In the genomic region with DNA sequence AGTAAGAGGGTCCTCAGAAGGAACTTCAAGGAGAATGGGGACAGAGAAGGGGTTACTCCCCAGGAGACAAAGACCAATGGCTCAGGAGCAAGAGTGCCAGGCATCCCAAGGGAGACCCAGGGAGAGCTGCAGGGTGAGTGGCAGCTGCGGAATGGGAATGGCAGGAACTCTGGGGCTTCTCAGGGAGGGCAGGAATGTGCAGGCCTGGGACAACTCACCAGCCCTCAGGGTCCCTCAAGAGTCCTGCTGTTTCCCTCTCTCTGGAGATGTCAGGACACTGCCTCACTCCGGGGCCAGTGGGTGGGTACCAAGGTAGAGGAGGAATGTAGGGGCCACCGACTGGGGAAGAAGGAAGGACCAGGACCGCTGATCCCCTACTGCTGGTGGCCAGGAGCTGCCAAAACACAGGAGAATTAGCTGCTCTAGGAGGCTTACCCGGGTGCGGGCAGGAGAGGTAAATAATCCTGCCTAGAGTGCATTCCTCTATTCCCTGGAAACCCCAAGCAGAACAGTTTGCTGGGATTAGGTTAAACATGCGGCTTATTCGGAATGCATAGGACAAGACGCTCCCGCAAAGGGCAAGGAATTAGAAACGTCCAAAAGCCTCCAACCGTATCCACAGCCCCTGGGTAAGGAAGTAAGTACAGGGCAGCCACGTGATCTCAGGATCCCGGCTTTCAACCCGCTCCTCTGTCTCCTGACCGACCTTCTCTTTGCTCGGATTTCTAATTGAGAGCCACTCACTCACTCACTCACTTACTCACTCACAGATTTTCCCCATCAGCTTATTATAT, we compare ENCODE assay signal across 8 mouse cellular contexts. TPM values are rescaled to one million over a fixed set of nuclear protein-coding genes. Genes with fewer than 3 reads are reported as not detected.
DNase-seq lines count a peak whose midpoint lies in the region; ATAC-seq lines count a peak whose summit lies in the region.

No protein-coding gene starts in this region.

- 0 out of 2 replicates have a peak, but pooled peaks have one; percentile 37 for ATAC-seq in heart, embryonic 15.5 days (replicated peaks; ENCODE audit: insufficient number of reproducible peaks, insufficient read depth, low FRiP score, low read depth)
- peak; percentile 33; the same call in 1 of the 2 replicates for ATAC-seq in forebrain, embryonic 14.5 days
- no peak; the same call in 1 of the 2 replicates for ATAC-seq in neural tube, embryonic 12.5 days (ENCODE audit: low FRiP score, low read depth)

- no peak overlapping the region for H3K27ac ChIP-seq in heart, embryonic 15.5 days
- H3K27ac ChIP-seq in forebrain, embryonic 14.5 days (ENCODE audit: low read depth, low read length): no peak overlapping the region
- H3K27ac ChIP-seq in neural tube, embryonic 12.5 days: no peak overlapping the region

- peaks cover 9% of the 10 kb centered on the region; the same call in 1 of the 2 replicates for H3K4me1 ChIP-seq in heart, embryonic 15.5 days (replicated peaks)
- H3K4me1 ChIP-seq in forebrain, embryonic 14.5 days (ENCODE audit: control insufficient read depth, insufficient read depth, low read length): no peaks in the 10 kb centered on the region
- no peaks in the 10 kb centered on the region for H3K4me1 ChIP-seq in neural tube, embryonic 12.5 days

- intact Hi-C loops in heart, postnatal 36 days (cut with DNase I): no loop called here

- no peak overlapping the region for H3K9ac ChIP-seq in heart, embryonic 15.5 days
- no peak overlapping the region for H3K9ac ChIP-seq in forebrain, embryonic 14.5 days (ENCODE audit: low read length)
- H3K9ac ChIP-seq in neural tube, embryonic 12.5 days: no peak overlapping the region

- no peaks in the 10 kb centered on the region for H3K9me3 ChIP-seq in heart, embryonic 15.5 days (replicated peaks)
- H3K9me3 ChIP-seq in forebrain, embryonic 14.5 days (replicated peaks; ENCODE audit: control insufficient read depth, low read length): no peaks in the 10 kb centered on the region
- no peaks in the 10 kb centered on the region for H3K9me3 ChIP-seq in neural tube, embryonic 12.5 days

- no peak for DNase-seq in heart, postnatal 36 days
- no peak for DNase-seq in forebrain, embryonic 14.5 days (ENCODE audit: low spot score)
- peak; percentile 50 for DNase-seq in kidney, postnatal 10 days
- DNase-seq in layer of hippocampus, adult 9-11 months: no peak
- DNase-seq in gastrocnemius, adult 18-20 months (ENCODE audit: low spot score): no peak
- no peak for DNase-seq in urinary bladder, postnatal 14 days (ENCODE audit: low spot score)

- WGBS in heart, embryonic 15.5 days: 7% methylated on average over 17 of the region's 17 CpGs
- 9% methylated on average over 17 of the region's 17 CpGs for WGBS in forebrain, embryonic 14.5 days
- 16% methylated on average over 17 of the region's 17 CpGs for WGBS in neural tube, embryonic 12.5 days

- peaks cover 6% of the 10 kb centered on the region; the same call in 1 of the 2 replicates for H3K27me3 ChIP-seq in heart, embryonic 15.5 days
- peaks cover 3% of the 10 kb centered on the region; the same call in 1 of the 2 replicates for H3K27me3 ChIP-seq in forebrain, embryonic 14.5 days (replicated peaks; ENCODE audit: control insufficient read depth, insufficient read depth, low read length)
- no peaks in the 10 kb centered on the region for H3K27me3 ChIP-seq in neural tube, embryonic 12.5 days (replicated peaks)

- no peaks in the 10 kb centered on the region for H3K36me3 ChIP-seq in heart, embryonic 15.5 days
- H3K36me3 ChIP-seq in forebrain, embryonic 14.5 days (ENCODE audit: control insufficient read depth, insufficient read depth, low read length): no peaks in the 10 kb centered on the region
- H3K36me3 ChIP-seq in neural tube, embryonic 12.5 days: no peaks in the 10 kb centered on the region

- peak overlapping the region; percentile 56 for H3K4me2 ChIP-seq in heart, embryonic 15.5 days
- peak overlapping the region; percentile 20; the same call in 1 of the 2 replicates for H3K4me2 ChIP-seq in forebrain, embryonic 14.5 days (ENCODE audit: low read length)
- H3K4me2 ChIP-seq in neural tube, embryonic 12.5 days (replicated peaks): peak overlapping the region; percentile 47

- H3K4me3 ChIP-seq in heart, embryonic 15.5 days: peak overlapping the region; percentile 26
- no peak overlapping the region for H3K4me3 ChIP-seq in forebrain, embryonic 14.5 days (ENCODE audit: low read depth, low read length)
- no peak overlapping the region for H3K4me3 ChIP-seq in neural tube, embryonic 12.5 days

RNA-seq across cellular contexts. Expression of gene Basp1, which starts 32.0 kb away (rescaled TPM):
- 7.8 and 13.3 TPM in 2 replicates for polyA plus RNA-seq in heart, embryonic 15.5 days (2015; fragmentation: Nextera tagmentation; extraction: Ambion mirVana)
- 1 to 10 TPM; 1.3 to 1.7 TPM for total RNA-seq in heart, postnatal 36 days (2021)
- 154 and 164 TPM in 2 replicates for polyA plus RNA-seq in forebrain, embryonic 14.5 days (2014; fragmentation: Nextera tagmentation; extraction: Ambion mirVana)
- 392 and 466 TPM in 2 replicates for polyA plus RNA-seq in neural tube, embryonic 12.5 days (2016; fragmentation: Nextera tagmentation; extraction: Ambion mirVana)
- total RNA-seq in gastrocnemius, adult 18-20 months (2021): 1 to 10 TPM in 1 of 2 experiments, under 1 TPM in 1; 0.71 to 1.9 TPM

Comparison
In these comparisons a context has a peak if more than half of its experiments do, and no peak if none do; other contexts are left out.
1. RNA of gene Basp1, which starts 32.0 kb away (polyA plus RNA-seq): 392 to 466 TPM in neural tube, embryonic 12.5 days and 154 to 164 TPM in forebrain, embryonic 14.5 days; 7.8 to 13.3 TPM in heart, embryonic 15.5 days; every median in the first group is over 10 times any median in the second.
2. Peak in every context shown above with its lines, with median percentiles within 50 percentile points of each other: H3K4me2 ChIP-seq.